Mouse (Mus musculus): ENCODE measurements around the gene Pi16.
A peak's percentile ranks its signal among the peaks of the same experiment; 100 is the strongest.
"Not testable (repeated sequence)": the region's sequence is repeated elsewhere in the genome, so short reads cannot be mapped to it uniquely, and the experiment has no call there.

Pi16 gene

DNA sequence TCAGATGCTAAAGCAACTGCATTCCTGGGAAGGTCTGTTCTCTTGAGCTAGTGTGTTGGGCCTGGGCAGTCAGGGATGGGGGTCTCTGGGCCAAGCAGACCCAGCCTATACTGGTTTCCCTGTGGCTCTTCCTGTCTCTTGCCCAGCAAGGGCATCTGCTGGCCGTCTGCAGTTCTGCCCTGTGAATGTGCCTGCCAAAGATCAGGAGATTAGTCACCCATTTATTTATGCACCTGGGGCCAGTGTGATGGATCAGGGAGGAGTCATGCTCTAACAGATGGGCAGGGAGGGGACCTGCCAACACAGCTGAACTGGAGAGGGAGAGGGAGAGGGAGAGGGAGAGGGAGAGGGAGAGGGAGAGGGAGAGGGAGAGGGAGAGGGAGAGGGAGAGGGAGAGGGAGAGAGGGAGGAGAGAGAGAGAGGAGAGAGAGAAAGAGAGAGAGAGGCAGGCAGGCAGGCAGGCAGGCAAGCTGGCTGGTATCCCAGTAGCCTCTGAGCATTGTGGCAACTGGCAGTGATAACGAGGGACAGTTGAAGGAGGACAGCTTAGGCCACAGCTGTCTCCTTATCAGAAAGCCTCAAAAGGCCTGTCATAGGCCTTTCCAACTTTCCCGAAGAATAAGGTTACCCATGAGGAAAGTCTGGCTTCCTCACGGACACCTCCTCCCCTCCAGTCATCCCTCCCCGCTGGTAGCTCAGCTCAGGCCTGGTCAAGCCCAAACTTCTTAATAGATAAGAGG lies 13.4 kb downstream of the Pi16 start:
- no peak for DNase-seq (ENCODE audit: low spot score in 2 of 2)

- DNase-seq (ENCODE audit: low spot score in 2 of 2) = no peak
Measured at GRCm38 (mm10) chr17:29332186-29332685, 14.8 kb downstream of the Pi16 start.

GRCm38 (mm10) chr17:29336266-29336990 lies 18.9 kb downstream of the Pi16 start:
- no peak for DNase-seq (ENCODE audit: low spot score in 2 of 2)

- DNase-seq (ENCODE audit: low spot score in 2 of 2) = no peak
Measured at GRCm38 (mm10) chr17:29337979-29338823, 20.7 kb downstream of the Pi16 start.

DNA sequence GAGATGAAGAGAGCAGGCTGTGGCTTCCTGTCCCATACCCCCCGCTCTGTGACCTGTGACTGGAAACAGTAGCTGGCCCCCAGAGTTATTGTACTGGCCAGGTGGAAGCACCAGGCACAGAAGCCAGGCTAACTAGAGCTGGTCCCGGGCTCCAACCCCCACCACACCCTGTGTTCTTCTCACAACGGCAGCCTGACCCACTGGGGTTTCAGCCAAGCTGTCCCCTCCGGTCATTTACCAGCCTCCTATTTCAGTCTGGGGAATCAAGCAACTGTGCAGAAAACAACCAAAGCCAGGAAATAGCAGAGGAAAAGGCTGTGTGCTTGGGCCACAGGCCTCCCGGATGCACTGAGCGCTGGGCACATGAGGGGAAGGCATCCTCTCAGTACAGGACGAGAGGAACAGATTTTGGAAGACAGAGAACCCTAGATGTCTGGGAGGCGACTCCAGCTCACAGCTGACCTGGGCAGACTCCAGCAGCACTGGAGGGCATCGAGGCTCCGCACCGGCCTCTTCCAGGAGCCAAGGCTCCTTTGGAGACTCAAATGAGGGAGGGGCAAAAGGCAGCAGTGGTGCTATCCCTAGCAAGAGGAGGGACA lies 21.8 kb downstream of the Pi16 start:
- no peak for DNase-seq (ENCODE audit: low spot score in 2 of 2)

DNA sequence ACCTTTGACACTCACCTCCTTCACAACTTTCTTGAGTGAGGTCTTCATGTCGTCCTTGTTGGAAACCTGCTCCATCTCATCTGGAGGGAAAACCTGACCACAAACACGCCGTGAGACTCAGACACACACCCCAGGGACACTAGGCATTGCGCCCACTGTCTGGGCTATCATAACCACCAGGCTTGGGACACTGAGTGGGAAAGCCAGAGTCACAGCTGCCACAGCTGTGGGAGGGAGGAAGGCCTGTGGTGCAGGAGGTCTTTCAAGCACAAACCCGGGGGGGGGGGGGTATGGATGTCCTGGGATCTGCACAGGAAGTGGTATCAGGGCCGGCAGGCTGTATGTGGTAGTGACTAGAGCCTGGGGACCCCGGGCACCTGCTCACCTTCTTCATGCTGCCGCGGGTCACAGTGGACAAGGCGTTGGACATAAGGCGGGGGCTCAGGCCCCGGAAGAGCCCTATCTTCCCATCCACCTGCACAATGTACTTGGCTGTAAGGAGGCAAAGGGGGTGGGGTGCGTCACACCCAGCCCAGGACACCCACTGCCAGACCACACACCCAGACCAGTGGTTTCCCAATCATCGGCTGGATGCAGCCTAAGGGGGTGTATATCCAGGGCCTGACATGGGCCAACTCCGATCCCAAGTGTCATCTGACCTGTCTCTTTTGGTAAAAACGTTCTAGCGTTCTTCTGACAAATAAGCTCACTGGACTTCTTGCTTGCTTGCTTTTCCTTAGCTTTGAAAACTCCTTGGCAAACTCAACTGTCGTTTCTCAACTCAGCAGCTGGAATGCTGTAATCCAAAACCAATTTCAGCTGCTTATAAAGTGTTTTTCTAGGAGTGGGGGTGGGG lies 23.2 kb downstream of the Pi16 start:
- DNase-seq (ENCODE audit: low spot score in 2 of 2) = no peak

GRCm38 (mm10) chr17:29341591-29342003 lies 24.1 kb downstream of the Pi16 start:
- no peak for DNase-seq (ENCODE audit: low spot score in 2 of 2)

GRCm38 (mm10) chr17:29342010-29342910 lies 24.8 kb downstream of the Pi16 start:
- DNase-seq (ENCODE audit: low spot score in 2 of 2) = no peak

- no peak for DNase-seq (ENCODE audit: low spot score in 2 of 2)
Measured at GRCm38 (mm10) chr17:29343241-29343640, 25.8 kb downstream of the Pi16 start.

GRCm38 (mm10) chr17:29345272-29345671 lies 27.8 kb downstream of the Pi16 start:
- no peak for DNase-seq (ENCODE audit: low spot score in 2 of 2)

DNA sequence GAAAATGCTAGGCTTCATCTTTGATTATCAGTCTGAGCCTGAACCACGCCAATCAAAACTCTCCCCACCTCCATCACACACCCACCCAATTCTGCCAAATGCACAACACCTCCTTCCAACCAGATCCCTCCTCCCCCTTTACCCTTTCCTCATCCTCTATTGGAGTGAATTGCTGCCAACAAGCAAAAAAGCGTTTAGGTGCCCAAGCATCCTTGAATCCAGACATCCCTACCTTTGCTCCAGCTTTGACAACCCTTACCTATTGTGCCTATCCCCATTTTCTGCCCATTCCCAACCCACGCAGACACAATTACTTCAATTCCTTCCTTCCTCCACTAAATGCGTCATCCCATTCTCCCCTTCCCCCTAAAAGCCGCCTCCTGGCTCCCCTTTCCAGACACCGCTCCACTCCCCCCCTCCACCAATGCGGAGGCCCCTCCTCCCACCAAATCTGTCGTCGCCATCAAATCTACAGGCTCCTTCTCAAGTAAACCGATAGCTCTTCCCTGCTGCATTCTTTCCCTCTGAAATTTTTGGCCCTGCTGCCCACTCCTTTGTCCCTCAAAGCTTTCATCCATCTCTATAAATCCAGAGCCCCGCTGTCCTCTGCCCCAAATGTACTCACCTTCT lies 29.1 kb downstream of the Pi16 start:
- DNase-seq (ENCODE audit: low spot score in 2 of 2) = peak in 1 of 2 experiments; percentile 54

DNA sequence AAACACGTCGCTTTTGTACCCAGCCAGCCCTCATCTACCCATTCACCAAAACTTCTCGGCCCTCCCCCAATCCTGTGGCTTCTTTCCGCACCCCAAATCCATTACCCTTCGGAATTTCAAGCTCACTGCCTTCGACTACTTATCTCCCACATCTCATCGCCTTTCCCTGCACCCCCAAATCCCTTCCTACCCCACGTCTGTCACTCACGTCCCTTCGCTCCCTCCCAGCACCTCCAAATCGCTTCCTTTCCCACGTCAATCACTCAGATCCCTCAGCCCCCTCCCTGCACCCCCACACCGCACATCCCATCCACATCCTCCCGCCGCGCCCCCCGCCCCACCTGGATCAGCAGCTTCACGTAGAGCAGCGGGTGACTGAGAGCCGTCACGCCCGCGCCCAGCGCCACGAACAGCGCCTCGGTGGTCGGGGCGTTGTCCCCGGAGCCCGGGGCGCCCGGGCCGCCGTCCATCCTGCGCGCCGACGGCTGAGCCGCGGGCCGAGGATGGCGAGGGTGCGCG lies 29.7 kb downstream of the Pi16 start:
- DNase-seq (ENCODE audit: low spot score in 2 of 2) = no peak

- peak; percentile 95 to 96 for DNase-seq (ENCODE audit: low spot score in 2 of 2)
Measured at GRCm38 (mm10) chr17:29347645-29348256, 30.3 kb downstream of the Pi16 start, which contains the start of gene Mtch1. Gene Mtch1 (minus strand): TSS chr17:29347934.

- DNase-seq (ENCODE audit: low spot score in 2 of 2) = no peak
Measured at GRCm38 (mm10) chr17:29348996-29349395, 31.5 kb downstream of the Pi16 start.

DNA sequence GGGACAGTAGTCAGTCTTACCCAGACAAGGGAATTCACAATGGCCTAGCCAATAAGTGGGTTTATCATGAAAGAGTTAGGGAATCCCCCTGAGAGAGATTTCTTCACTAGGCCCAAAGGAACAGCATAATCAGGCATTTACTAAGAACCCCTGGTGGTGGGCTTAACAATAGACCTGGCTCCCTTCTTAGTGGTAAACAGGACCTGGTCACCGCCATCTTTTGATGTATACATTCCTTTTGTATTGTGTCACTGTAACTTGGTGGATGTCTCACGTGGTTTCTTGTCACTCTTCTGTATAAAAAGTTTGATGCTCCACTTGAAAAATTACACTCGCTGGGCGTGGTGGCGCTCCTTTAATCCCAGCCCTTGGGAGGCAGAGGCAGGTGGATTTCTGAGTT lies 33.6 kb downstream of the Pi16 start:
- DNase-seq (ENCODE audit: low spot score in 2 of 2) = not testable (repeated sequence)

DNA sequence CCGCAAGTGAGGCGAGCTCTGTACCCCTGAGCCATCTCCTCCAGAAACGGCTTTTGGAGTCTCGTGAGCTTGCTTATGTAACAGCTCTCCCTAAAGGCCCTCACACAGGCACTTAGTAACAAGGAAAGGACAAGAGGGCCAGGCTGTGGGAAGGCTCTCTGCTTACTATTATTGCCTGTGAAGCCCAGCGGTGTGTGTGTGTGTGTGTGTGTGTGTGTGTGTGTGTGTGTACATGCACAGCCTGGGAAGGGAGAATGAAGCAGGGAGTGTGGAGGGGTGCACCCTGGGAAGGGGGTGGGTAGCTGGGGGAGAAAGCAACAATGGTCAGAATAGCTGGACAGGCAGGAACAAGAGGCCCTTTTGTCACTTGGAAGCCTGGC lies 38.0 kb downstream of the Pi16 start:
- DNase-seq (ENCODE audit: low spot score in 2 of 2) = no peak

DNA sequence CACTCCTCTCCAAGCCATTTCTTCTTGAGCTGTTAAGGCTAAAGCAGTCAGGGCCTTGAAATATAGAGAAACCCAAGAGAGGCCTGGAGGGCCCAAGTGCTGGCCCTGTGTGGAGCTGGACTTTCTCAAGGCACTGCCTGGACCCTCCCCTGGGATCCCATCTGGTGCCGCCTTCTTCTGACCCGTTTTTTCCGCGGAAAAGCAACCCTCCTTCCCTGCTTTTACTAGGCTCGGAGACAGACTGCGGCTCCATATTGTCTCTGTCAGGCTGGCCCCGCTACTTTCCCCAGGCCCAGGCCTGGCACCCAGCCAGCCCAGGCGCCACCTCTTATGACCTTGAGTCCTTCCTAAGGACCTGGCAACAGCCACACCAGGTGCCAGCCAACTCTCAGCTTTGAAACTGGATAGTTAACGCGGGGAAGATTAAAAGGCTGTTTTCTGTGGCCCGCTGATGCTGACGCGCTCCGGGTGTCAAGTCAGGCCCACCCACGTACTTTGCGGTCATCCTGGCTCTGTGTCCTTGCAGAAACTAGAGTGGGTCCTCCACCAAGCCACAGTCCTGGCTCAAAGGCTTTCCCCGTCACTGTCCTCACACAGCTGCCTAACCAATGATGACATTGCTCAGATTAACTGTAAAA lies 38.5 kb downstream of the Pi16 start:
- no peak for DNase-seq (ENCODE audit: low spot score in 2 of 2)

GRCm38 (mm10) chr17:29356479-29356856 lies 39.0 kb downstream of the Pi16 start:
- no peak for DNase-seq (ENCODE audit: low spot score in 2 of 2)

All from right cerebral cortex, postnatal 36 days (tissue).